Mouse (Mus musculus) left cerebral cortex, postnatal 25 days (tissue): ENCODE measurements around the gene Kcnb1. TPM values are rescaled to one million over a fixed set of nuclear protein-coding genes. Genes with fewer than 3 reads are reported as not detected.

ENCODE experiments used
- DNase-seq, 2 experiments: peaks; one replicate each; pipeline ENCODE4 v3.0.0; 2022; ENCODE audit warnings: low spot score in 2 of 2, mixed read lengths in 1 of 2
- intact Hi-C: fragments of 180-260 bp; cut with DNase I; formaldehyde crosslinking; loops from one replicate; pipeline ENCODE4 v1.15.1; 2025
- total RNA-seq, 2 experiments: library from RNA; stranded (reverse); gene quantifications; 2 replicates each; pipeline ENCODE4 v1.2.3; 2021

Kcnb1 gene
- total RNA-seq, 2 experiments from 2014 or later = 192 to 207 TPM

DNA sequence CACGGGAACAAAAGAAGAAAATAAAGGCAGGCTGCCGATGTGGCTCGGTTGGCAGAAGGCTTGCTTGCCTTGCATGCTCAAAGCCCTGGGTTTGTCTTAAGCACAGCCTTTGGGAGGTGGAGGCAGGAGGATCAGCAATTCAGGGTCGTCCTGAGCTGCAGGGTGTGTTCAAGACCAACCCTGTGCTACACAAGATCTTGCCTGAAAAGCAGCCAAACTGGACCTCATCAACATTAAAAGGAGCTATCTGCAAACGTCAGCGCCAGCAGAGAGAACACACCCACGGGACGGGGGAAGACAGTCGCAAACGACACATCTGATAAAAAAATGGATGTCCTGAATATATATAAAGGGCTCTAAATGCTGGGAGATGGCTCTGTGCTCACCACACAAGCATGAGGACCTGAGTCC, 12.7 kb downstream of the Kcnb1 start:
- intact Hi-C loops = no loop called here
- peak; percentile 64 to 94 for DNase-seq

DNA sequence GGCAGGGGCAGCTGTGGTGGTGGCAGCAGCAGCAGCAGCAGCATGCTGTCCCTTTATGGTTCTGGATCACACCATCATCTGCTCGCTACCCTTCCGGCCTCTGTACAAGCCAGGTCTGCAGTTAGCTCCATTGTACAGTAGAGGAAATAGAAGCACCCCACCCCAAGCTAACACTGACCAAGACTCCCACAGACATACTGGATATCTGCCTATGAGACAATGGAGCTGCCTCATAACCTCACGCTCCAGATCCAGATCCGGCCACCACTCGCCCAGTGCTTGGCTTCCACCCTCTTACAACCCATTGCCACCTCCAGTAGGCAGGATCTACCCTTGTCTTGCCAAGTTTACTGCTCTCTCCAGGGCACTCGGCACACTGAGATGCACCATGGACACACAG, 14.7 kb downstream of the Kcnb1 start:
- no peak for DNase-seq

GRCm38 (mm10) chr2:167173051-167173875, 16.7 kb downstream of the Kcnb1 start:
- DNase-seq = no peak
- intact Hi-C loops = no loop called here

More for the DNA sequence above, 14.7 kb downstream of the Kcnb1 start:
- intact Hi-C loops = no loop called here

DNA sequence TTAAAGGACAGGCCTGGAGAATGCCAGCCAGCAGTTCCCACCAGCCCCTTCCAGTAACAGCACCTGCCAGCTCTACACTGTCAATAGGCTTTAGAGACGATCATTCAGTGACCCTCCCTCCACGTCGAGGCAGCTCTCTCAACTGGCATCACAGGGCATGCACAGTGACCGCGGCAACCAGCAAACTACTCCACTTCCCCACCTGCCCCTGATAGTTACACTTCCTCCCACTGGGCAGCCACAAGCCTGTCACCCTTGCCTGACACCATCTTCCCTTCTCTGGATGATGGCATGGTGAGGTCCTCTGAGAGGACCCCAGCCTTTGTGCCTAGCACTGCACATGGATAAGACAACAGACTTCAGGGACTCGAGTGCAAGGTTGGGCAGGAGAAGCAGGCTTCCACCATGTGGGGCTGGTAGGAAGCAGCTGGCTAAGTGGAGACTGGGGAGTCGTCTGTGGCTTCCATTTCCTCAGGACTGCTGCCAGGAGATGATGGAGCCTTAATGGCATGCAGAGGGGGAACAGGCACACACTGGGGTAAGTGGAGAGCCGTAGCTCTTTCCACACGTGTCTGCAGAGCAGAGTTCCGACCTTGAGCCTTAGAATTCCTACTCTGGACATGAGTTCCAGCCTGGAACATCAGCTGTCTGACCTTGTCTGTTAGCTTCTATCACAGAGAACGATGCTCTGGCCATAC, 22.3 kb downstream of the Kcnb1 start:
- intact Hi-C loops = no loop called here
- DNase-seq = no peak

GRCm38 (mm10) chr2:167163600-167163999, 26.4 kb downstream of the Kcnb1 start:
- DNase-seq = no peak
- intact Hi-C loops = no loop called here

GRCm38 (mm10) chr2:167163134-167163533, 26.8 kb downstream of the Kcnb1 start:
- intact Hi-C loops = no loop called here
- no peak for DNase-seq

DNA sequence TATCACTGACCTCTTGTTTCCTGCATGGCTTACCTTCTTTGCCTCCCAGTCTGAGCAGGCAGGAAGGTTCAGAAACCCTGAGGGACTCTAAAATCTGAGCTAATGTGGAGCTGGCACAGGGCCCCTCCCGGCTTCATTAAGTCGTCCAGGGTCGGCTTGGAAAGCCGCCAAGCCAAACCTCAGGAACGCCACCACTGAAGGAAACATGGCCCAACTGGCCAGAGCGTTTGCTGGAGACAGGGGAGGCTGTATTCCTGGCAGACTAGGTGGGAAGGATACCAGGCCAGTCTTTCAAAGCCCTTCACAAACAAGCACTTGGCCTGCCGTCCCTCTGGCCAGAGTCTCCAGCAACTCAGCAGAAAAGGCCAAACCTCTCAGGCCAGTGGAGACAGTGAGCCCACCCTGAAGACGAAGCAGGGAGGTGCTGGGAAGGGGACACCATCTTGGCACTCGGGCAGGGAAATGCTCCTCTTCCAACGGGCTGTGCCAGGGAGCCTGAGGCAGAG, 27.4 kb downstream of the Kcnb1 start:
- DNase-seq = no peak
- intact Hi-C loops = no loop called here

DNA sequence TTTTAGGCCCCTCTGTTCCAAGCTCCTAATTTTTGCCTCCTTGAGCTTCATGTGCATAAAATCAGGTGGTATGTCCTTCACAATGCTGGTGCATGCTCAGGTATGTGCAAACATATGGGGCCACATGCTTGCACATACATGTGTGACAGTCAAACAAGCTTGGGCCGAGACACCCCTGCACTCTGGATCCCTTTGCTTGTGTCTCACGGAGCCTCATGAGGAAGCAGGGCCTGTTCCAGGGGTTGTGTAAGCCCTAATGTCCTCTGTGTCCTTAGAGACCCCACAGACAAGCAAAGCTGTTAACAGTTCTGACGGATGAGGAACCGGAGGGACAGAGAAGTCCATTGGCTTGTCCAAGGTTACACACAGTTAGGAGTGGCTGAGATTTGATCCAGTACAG, 30.2 kb downstream of the Kcnb1 start:
- intact Hi-C loops = no loop called here
- no peak for DNase-seq

DNA sequence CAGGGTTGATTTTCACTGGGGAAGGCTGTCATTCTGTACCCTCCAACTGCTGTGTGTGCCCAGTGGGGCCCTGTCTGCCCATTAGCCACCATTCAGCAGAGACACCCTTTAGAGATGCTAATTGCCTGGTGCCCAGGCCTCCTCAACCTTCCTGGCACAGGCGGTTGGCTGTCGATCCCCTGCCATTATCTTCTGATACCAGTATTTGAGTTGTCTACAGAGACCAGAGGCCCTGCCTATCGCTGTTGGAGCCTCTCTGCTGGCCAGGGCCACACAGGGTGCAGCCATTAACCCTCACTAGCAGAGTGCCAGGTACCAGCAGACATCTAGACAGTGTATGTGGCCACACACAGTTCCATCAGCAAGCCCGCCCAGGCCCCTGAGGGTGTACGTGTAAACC, 31.2 kb downstream of the Kcnb1 start:
- no peak for DNase-seq
- intact Hi-C loops = no loop called here

GRCm38 (mm10) chr2:167156118-167156715, 33.7 kb downstream of the Kcnb1 start:
- intact Hi-C loops = no loop called here
- DNase-seq = no peak

DNA sequence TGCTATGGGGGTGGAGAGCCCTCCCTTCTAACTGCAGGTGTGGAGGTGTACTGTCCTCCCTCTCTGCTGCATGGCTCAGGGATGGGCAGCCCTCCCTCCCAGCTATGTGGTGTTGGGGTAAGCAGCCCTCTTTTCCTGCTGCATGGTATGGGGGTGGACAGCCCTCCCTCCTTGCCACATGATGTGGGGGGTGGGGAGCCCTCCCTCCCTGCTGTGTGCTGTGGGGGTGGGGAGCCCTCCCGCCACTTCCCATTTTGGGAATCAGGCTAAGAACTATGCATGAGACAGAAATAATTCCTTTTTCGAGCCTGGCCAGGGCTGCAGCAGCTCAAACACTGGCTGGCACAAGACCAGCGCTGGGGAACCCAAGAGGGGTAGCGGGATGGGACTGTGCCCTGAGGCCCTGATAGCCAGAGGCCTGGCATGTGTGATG, 34.4 kb downstream of the Kcnb1 start:
- DNase-seq = peak; percentile 61 to 92

GRCm38 (mm10) chr2:167150880-167151279, 39.1 kb downstream of the Kcnb1 start:
- intact Hi-C loops = loop anchor here (2.0 to 5.0 kb wide), 2 partner anchors 14 to 36 kb away; no protein-coding TSS in a partner anchor
- peak in 1 of 2 experiments; percentile 84 for DNase-seq

More for the DNA sequence above, 34.4 kb downstream of the Kcnb1 start:
- intact Hi-C loops = no loop called here

- peak in 1 of 2 experiments; percentile 78 for DNase-seq
- intact Hi-C loops = loop anchor here (2.0 to 5.0 kb wide), 2 partner anchors 13 to 37 kb away; no protein-coding TSS in a partner anchor
These were observed 39.8 kb downstream of the Kcnb1 start for GRCm38 (mm10) chr2:167150135-167150534.

DNA sequence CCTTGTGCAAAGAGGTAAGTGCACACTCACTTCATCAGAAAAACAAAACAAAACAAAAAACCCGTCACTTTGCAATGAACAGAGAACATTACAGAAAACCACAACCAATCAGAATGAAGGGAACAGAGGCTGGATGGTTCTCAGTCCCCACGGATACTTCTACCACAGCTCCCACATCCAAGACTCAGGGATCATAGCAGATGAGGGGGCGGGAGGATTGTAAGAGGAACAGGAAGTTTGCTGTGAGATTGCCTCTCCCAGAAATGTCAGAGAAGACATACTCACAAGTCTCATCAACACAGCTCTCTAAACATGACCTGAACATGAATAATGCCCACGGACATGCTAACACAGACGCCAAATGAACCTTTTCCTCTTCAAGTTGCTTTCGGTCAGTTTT, 40.9 kb downstream of the Kcnb1 start:
- DNase-seq = peak in 1 of 2 experiments; percentile 69
- intact Hi-C loops = no loop called here

DNA sequence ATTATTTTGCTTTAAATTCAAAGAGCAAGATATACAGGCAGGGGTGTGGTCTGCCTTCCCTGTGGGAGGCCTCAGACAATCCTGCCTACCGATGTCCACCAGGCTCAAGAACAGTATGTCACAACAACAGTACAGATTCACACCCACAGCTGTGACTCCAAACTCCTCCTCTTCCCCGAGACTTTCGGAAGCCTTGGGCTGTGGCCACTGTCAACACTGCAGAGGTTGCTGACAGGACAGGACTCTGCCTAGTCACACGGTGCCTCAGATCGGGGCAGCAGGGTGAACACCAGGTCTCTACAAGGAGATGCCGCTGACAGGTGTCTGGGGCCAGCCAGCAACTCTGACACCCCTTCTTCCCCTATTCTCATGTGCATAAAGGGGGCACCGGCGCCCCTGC, 42.2 kb downstream of the Kcnb1 start:
- intact Hi-C loops = no loop called here
- DNase-seq = no peak

DNA sequence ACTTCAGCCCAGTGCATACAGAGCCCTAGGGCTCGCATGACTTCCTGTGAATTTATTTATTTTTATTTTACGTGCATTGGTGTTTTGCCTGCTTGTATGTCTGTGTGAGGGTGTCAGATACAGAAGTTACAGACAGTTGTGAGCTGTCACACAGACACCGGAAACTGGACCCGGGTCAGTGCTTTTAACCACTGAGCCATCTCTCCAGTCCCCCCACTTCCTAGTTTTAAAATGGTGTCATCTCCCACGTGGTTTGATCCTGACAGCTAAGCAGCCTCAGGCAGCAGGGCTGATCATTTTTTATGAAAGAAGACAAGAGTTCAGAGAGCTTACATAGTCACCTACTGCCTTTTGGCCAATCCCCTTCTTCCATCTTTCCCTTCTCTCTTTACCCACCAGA, 44.1 kb downstream of the Kcnb1 start:
- intact Hi-C loops = no loop called here
- no peak for DNase-seq

GRCm38 (mm10) chr2:167144439-167145307, 45.3 kb downstream of the Kcnb1 start:
- DNase-seq = peak; percentile 72 to 97
- intact Hi-C loops = loop anchor here (1.0 kb wide), 1 partner anchor 65 kb away; no protein-coding TSS in a partner anchor

DNA sequence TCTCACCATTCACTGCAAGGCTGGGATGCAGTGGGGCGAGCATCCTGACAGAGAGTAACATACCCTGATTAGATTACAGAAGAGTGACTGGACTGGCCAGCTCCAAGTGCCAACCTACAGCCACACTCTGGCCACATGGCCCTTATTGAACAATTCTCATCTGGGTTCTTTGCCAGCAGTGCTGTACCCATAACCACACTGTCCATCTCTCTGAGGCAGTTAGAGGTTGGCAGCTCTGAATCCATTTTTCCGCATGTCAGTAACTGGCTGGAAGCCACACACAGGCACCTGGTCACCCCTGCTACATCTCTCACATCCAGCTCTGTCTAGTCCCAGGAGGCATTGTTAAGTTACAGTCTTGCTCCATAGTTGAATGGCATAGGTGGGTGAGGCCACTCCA, 46.0 kb downstream of the Kcnb1 start:
- intact Hi-C loops = loop anchor here (1.0 kb wide), 1 partner anchor 65 kb away; no protein-coding TSS in a partner anchor
- DNase-seq = no peak

GRCm38 (mm10) chr2:167142282-167142681, 47.7 kb downstream of the Kcnb1 start:
- no peak for DNase-seq
- intact Hi-C loops = no loop called here
